Mouse (Mus musculus) cerebellum, postnatal 4 days (tissue): Measurements from ENCODE around the gene Espl1.
A peak's percentile ranks its signal among the peaks of the same experiment; 100 is the strongest.
"Not testable (repeated sequence)": the region's sequence is repeated elsewhere in the genome, so short reads cannot be mapped to it uniquely, and the experiment has no call there.

Source experiments
- DNase-seq, 2 experiments: peaks; one replicate each; pipeline ENCODE4 v3.0.0; 2022; ENCODE audit warnings: low spot score in 2 of 2, mixed read lengths in 1 of 2

Espl1 gene

DNA sequence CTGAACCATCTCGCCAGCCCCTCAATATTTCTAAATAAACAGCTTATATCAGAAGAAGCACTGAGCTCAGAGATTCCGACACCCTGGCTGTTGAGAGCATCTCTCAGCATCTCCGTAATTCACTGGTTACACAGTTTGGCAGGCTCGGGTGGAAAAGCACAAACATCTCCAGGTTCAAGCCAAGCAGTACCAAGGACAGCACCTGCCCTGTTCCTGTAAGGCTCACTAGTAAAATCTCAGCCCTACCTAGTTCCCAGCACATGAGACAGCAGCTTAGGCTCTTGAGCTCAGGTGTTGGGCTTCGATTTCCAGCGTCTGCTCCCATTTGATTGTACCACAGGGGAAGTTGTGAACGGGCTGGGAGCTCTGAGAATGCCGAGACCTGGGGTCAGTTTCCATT, 39.2 kb downstream of the Espl1 start:
- no peak for DNase-seq

DNA sequence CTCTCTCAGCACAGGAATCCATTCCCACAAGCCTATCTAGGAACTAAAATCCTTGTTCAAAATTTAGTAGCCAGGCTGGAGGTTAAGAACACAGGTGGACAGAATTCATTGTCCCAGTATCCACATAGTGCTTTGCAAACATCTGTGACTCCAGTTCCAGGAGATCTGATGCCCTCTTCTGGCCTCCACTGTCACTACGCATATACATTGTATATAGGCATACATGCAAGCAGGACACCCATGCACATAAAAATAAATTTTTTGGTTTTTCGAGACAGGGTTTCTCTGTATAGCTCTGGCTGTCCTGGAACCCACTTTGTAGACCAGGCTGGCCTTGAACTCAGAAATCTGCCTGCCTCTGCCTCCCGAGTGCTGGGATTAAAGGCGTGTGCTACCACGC, 39.9 kb downstream of the Espl1 start:
- not testable (repeated sequence) for DNase-seq

DNA sequence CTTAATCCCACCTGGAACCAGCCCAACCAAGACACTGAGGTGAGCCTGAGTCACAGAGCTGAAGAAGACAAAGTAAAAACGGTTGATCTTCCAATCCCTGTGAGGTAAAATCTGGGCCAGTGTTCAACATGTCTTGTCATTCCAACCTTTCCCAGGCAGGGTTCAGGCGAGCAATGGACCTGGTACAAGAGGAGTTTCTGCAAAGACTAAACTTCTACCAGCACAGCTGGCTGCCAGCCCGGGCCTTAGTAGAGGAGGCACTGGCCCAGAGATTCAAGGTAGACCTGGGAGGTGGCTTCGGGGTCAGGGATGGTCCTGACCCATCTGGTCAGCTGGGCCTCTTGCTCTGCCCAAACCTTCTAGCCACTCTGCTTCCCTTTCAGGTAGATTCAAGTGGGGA, 40.9 kb downstream of the Espl1 start:
- DNase-seq: no peak

DNA sequence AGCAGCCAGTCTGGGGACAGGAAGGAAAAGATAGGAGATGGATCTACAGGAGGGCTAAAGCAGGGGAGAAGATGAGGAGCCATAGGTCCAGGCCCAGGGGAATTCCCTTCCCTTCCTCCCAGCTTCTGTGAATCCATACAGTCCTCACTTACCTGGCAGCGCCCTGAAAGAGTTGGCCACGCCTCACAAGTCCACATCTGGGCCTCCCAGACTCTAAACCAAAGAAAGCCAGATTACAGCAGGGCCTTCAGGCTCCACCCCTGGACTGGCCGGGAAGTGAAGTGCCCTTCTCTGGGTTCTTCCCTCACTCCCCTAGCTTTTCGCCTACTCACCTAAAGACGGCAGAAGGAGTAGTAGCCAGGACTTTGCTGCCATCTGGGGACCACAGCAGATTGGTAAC, 43.5 kb downstream of the Espl1 start:
- no peak for DNase-seq

DNA sequence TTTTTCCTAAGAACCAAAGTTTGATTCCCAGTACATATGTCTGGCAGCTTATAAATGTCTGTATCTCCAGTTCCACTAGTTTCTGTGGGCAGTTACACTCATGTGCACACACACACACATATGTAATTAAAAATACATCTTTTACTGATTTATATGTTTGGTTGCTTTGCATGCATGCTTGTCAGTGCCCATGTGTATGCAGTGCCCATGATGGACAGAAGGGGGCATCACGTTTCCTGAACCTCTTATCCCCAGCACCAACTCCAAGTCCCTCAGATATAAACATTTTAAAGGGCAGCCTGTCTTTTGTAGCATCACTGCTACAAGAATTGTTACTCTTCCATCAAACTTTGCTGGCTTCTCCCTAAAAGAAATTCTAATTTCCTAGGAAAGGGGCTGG, 45.5 kb downstream of the Espl1 start:
- peak in 1 of 2 experiments; percentile 49 for DNase-seq

DNA sequence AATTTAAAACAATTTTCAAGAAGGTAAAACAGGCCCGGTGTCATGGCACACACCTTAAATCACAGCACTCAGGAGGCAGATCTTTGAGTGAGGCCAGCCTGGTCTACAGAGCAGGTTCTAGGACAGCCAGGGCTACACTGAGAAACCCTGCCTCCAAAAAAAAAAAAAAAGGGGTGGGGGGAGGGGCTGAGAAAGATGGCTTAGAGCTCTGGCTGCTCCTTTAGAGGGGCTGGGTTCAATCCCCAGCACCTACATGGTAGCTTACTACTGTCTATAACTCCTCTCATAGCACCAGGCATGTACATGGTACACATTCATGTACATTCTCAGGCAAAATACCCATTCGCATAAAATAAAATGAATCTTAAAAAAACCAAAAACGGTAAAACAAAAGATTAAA, 48.4 kb downstream of the Espl1 start:
- DNase-seq: no peak

DNA sequence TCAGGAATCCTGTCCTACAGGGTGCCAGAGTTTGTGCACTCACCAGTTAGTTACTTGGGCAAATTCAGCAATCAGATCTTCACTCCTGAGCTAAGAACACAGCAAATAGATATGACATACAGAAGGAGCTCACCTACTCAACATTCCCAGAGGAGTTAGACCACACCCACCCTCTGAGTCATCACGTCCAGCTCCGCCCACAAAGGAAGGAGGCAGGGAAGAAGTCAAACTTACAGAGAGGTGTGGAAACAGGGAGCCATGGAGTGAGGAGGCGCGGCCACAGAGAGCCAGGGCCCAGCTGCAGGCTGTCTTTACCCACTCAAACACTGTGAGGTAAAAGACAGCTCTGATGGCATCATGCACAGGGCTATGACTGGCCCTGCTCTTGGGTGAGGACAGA, 50.4 kb downstream of the Espl1 start:
- no peak for DNase-seq

DNA sequence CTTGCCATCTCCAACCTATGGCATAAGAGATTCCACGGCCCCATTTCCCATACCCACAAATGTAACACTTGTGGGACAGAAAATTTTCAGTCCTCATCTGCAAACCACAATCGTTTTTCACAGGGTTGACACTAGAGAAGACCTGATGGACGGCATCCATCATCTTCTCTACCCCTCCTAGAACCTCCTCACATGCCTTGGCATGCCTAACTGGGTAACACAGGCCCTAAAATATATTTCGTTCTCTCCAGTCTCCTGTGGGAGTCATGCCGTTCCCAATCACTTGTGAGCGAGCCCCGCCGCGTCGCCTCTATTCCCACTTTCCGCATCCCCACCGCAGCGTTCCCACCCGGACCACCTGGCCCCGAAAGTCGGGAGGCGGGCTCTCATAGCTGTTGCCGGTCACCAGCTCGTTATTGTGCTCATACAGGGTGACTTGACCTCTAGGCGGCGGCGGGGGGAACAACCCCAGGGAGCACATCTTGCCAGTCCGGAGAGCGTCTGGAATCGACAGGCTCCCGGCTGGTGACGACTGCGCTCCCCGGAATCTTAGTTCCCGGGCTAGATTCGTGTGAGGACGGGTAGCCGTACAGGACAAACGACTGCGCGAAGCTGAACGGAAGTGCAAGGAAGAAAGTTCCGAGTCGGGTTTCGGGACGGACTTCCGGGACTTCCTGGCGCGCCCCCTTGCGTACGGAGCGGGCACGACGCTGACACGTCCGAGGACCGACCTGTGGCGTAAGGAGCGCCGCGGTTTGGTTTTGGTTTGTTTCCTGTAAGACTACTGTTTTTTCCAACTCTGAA, 54.3 kb downstream of the Espl1 start, which contains the start of gene Aaas:
Aaas (minus strand) TSS at position 634 of the 804 bp plus-strand sequence.
- peak; percentile 97 for DNase-seq

DNA sequence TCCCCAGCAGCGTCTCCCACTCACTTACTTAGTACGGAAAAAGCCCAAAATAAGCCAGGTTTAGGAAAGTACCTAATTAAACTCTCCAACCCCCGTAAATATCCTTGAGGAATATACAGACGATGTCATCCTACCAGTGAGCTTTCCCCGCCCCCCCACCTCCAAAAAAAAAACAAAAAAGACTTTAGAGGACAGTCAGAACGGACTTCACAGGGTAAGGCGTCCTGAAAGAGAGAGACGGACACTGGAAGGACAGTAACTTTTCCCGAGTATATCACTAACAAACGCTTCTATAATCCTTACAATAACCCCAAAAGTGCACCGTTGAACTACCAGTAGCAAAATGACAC, 54.9 kb downstream of the Espl1 start:
- no peak for DNase-seq

DNA sequence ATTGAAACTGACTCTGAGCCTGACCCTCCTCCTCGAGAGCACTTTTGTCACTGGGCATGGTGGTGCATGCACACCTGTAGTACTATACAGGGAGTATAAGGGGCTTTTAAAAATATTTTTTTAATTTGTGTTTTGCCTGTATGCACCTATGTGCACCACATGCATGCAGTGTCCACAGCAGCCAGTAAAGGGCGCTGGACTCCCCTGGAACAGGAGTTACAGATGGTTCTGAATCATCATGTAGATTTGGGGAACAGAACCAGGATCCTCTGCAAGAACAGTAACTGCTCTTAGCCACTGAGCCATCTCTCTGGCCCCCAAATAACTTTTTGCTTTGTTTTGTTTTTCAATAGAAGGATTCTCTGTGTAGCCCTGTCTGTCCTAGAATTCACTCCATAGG, 56.1 kb downstream of the Espl1 start:
- DNase-seq: no peak

DNA sequence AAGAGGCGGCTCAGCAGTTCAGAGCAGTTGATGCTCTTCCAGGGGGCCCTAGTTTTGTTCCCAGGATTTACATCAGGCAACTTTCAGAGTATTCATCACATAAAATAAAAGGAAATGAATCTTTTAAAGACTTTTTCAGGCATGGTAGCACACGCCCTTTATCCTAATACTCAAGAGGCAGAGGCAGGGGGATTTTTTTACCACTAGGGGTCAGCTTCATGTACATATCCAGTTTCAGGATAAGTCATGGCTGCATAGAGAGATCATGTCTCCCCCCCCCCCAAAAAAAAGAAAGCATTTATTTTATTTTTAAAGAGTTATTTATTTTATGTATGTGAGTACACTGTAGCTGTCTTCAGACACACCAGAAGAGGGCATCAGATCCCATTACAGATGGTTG, 57.9 kb downstream of the Espl1 start:
- DNase-seq: no peak

DNA sequence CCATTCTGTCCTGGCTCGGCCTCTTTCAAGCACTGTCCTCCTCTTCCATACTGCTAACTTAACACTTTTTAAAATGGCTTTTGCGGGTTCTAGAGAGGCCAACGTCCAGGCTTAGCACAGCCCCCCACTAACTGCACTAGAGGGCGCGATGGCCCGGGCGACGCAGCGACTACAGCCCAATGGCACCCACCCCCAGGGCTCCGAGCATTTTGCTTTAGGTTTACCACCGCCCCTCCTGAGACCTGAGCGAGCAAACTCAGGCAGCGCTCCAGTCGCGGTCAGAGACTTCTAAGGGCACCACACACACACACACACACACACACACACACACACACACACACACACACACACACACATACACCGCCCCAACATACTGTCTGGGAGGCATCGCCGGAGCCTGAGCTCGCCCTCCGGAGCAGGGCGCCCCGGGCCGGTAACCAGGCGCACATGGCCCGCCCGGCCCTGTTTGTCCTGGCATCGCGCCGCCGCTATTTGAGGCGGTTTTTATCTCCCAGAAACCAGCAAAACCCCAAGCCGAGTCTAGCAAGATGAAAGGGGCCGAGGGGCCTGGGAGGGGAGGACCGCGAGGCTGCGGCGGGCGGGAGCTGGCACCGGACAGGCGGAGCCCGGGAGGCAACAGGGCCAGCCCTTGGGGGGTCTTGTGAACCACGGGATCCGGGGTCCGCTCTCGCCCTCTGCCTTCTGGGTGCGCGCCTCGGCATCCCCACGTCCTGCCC, 59.2 kb downstream of the Espl1 start:
- peak in 1 of 2 experiments; percentile 45 for DNase-seq

DNA sequence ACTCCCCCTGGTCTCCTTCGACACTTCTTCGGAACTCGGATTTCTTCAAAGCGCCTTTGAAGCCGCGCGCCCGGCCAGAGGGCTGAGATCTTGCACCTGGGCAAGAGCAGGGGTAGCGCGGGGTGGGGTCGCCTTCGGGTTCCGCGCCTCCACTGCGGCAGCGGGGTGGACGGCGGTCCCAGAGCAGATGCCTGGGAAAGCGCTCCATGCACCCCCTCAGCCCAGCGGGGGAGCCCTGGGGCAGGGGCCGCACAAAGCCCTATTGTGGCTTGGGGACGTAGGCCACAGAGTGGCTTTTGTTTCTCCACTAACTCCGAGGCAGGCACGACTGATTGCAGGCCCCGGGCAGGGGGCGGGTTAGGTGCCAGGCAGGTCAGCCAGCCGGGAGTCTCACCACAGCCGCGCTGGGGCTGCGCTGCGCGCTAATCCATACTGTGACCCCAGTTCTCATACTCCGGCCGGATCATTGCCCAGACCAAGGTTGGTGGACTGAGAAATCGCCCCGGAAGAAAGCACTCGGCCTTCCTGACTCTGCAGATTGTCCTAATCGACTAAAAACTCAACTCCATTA, 59.9 kb downstream of the Espl1 start:
- peak in 1 of 2 experiments; percentile 24 for DNase-seq

DNA sequence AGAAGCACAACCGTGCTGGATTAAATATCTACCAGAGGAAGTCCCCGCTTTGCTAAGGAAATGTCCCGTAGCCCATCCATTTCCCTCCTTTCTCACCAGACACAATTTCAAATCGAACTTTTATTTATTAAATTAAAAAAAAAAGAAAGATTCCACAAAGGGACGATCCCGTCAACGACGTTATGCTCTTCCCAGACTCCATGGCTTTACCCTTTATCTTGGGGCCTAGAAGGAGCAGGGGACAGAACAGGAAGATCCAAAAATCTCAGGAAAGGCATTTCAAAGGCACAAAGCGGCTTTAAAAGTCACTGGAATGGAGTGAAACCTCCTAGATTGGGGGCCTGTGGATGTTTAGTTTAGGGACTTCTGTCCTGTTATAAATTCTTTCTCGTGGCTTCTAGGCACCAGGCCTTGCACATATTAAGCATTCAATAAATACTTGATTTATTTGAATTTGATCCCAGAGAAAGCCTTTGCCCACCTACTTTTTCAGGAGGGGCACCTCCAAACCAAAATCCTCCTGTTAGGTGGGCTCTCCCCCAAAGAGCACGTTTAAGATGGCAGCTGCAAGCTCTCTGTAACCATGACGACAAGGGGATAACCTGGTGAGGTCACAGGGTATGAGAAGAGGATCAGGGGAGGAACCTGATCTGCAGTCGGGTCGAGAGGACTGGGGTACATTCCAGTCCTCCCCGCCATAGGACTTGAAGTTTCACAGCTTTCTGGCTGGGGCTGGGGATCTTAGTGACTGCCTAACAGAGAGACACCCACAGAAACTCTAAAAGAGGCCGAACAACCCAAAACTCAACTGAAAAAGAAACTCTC, 60.6 kb downstream of the Espl1 start:
- no peak for DNase-seq

DNA sequence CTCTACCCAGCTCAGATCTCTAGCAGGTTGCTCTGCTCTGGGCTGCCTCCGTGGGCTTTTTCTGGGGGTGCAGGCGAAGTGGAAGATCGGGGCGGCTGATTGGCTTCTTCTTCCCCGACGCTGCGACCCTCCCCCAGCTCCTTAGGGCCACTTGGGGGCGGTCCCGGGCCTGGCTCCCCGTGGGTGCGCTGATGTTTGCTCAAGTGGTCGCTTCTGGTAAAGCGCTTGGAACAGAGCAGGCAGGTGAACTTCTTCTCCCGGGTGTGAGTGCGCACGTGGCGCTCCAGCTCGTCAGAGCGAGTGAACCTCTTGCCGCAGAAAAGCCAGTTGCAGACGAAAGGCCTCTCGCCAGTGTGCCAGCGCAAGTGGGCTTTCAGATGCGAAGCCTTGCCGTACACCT, 62.1 kb downstream of the Espl1 start:
- DNase-seq: no peak

DNA sequence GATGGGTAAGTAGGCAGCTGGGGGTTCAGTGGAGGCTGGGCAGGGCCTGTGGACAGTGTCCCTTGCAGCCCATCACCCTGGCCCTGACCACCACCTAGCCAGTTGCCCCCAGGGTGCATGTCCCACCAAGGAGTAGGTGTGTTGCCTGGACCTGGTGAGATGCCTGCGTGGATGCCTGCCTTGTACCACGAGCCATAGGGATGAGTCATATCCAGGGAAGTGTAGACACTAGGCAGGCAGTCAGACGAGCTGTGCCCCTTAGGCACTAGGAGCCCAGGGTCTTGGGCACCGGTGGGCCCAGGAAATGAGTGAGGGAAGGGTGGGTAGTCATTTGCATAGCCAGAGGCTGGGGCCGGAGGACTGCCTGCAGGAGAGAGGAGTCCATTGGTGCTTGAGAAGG, 62.8 kb downstream of the Espl1 start:
- DNase-seq: no peak

DNA sequence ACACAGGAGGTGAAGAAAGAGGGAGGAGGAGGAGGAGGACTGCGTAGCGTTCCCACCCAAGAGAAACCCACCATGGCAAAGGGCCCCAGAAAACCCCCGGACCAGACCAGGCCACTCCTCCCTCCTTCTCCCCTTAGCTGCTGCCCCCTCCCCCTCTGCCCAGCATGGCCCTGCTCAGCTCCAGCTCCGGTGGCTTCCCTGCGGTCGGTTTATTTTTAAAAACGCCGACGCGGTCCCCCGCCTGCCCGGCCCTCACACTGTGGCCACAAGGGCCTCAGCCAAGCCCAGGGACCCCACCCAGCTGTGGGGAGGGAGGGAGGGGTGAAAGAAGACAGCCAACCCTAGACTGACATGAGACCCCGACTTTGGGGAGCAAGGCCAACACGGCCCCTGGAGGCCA, 66.6 kb downstream of the Espl1 start:
- DNase-seq: no peak

DNA sequence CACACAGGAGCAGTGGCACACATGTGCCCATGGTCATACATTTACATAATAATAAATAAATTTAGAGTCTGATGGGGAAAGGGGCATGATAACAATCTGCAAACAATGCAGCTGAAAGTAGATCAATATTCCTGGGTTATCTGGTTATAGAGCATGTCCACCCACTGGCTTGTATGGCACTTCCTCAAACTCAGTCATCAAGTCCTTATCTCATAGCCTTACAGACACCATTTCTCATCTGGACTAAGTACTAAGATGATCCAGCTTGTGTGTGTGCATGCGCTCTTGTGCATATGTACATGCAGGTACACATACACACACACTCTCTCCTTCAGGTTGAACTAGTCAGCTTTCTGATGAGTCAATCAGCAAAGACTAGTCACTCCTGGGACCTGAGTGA, 68.6 kb downstream of the Espl1 start:
- no peak for DNase-seq

DNA sequence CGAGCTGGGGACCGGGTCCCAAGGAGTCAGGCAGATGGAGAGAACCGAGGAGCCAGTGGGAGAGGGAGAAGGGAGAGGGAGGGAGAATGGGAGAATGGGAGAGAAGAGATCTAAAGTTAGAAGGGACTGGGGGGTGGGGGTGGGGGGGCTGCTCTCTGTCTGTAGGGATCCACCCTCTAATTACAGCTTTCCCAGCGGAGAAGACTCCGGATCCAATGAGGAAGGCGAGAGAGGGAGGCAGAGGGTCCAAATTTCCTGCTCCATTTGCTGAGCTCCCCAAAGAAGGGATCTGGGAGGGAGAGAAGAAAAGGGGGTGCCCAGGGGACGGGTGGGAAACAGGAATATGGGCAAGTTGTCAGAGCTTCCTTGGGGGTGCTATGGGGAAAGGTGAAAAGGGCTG, 70.2 kb downstream of the Espl1 start:
- DNase-seq: no peak

DNA sequence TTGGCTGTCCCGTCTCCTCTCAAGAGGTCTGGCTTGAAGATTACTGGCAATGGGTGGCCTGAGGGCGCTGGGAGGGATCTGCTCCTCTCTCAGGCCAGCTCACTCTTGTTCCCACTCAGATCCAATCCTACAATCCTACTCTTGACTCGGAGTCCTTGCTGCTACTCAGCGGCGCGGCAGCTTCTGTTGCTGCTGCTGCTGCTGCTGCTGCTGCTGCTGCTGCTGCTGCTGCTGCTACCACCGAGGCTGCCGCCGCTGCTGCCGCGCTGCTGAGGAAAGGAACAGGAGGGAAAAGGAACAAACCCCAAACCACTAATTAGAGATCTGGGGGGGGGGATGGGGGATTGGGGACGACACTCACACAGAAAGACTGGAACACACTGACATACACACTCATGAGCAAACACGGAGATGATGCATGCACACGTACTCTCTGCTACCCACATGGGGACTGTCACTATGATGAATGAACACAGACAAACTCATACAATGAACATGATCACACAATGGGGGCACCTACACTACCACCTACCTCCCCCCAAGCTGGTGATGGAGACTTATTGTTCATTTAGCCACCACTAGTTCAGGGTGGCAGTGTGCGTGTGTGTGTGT, 70.8 kb downstream of the Espl1 start, which contains the start of gene Sp7:
Sp7 (minus strand) TSS at position 450 of the 612 bp plus-strand sequence.
- DNase-seq: no peak

DNA sequence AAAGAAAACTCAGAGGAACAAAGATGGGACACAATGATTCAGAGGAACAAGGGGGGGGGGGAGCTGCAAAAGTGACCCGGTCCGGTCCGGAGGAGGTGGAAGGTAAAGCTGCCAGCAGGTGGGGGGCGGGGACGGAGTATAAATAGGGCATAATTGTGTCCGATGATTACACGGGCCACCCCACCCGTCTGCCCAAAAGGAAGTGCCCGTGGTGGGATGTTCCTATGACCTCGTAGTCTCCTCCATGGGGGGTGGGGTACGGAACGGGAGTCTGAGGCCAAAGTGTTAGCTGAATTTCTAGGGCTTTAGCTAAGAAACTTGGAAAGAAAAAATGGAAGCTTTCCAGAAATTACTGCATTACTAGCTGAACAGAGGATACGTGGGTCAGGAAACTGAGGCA, 73.9 kb downstream of the Espl1 start:
- no peak for DNase-seq

DNA sequence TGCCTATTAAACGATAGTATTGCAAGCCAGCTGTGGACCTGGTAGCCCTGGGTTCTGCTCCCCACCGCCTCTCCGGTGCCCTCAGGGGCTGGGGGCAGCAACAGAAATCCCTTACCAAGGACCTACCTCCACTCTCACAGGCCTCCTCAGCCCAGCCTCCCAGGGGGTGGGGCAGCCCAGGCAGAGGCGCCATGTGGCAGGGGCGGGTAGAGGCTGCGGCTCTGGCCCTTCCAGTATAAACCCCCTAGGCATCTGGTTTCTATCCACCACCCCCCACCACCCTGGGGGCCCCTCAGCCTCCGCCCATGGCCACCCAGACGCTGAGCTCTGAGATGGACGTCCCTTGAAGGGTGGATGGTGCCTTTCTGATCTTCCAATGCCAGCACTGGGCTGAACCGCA, 74.7 kb downstream of the Espl1 start:
- DNase-seq: no peak
